ENCODE assay signal across 8 mouse cellular contexts in genomic region chr2:101797901-101798250, GRCm38 (mm10).
DNase-seq lines count a peak whose midpoint lies in the region; ATAC-seq and TF ChIP-seq lines count a peak whose summit lies in the region.

No protein-coding gene starts in this region.

- ATAC-seq in frontal cortex, adult (ENCODE audit: low TSS enrichment) = peak; percentile 27; the same call in 1 of the 2 replicates
- ATAC-seq in forebrain, embryonic 13.5 days = no peak
- ATAC-seq in limb, embryonic 12.5 days (ENCODE audit: insufficient number of reproducible peaks, insufficient read depth, low FRiP score, low TSS enrichment, low read depth) = no peak

- peak overlapping the region; percentile 92 for H3K4me2 ChIP-seq in forebrain, embryonic 13.5 days
- peak overlapping the region; percentile 84 for H3K4me2 ChIP-seq in limb, embryonic 12.5 days

- peaks cover 19% of the 10 kb centered on the region; the same call in 1 of the 2 replicates for H3K27me3 ChIP-seq in forebrain, embryonic 13.5 days
- no peaks in the 10 kb centered on the region for H3K27me3 ChIP-seq in limb, embryonic 12.5 days

- no peaks in the 10 kb centered on the region for H3K9me3 ChIP-seq in forebrain, embryonic 13.5 days (replicated peaks)
- H3K9me3 ChIP-seq in limb, embryonic 12.5 days = no peaks in the 10 kb centered on the region

- DNase-seq in frontal cortex, postnatal 36 days (ENCODE audit: low spot score in 2 of 2) = no peak
- peak; percentile 22 for DNase-seq in CD4-positive helper T cell, adult 2 months (ENCODE audit: low read depth, low spot score)
- no peak for DNase-seq in thymus, postnatal 4 days
- no peak for DNase-seq in cerebellum, postnatal 25 days

- WGBS in forebrain, embryonic 13.5 days = 1% methylated on average over 19 of the region's 19 CpGs
- WGBS in limb, embryonic 12.5 days = 3% methylated on average over 19 of the region's 19 CpGs
- 2% methylated on average over 19 of the region's 19 CpGs for WGBS in olfactory bulb, adult 2 months

- peaks cover 19% of the 10 kb centered on the region for H3K4me1 ChIP-seq in forebrain, embryonic 13.5 days
- H3K4me1 ChIP-seq in limb, embryonic 12.5 days (replicated peaks) = peaks cover 26% of the 10 kb centered on the region
- peaks cover 19% of the 10 kb centered on the region for H3K4me1 ChIP-seq in olfactory bulb, adult 2 months (ENCODE audit: control insufficient read depth, insufficient read depth, low read length)

- no peak for TF ChIP-seq POLR2A in olfactory bulb, adult 2 months (IDR thresholded peaks at IDR 0.05; ENCODE audit: insufficient read depth, low read depth, low read length)

- H3K9ac ChIP-seq in forebrain, embryonic 13.5 days = peak overlapping the region; percentile 70
- H3K9ac ChIP-seq in limb, embryonic 12.5 days (replicated peaks) = peak overlapping the region; percentile 76

- H3K36me3 ChIP-seq in forebrain, embryonic 13.5 days (ENCODE audit: poor library complexity, severe bottlenecking) = no peaks in the 10 kb centered on the region
- no peaks in the 10 kb centered on the region for H3K36me3 ChIP-seq in limb, embryonic 12.5 days

- TF ChIP-seq CTCF in olfactory bulb, adult 2 months (IDR thresholded peaks at IDR 0.05; ENCODE audit: insufficient read depth, low read depth, low read length) = no peak

- H3K27ac ChIP-seq in forebrain, embryonic 13.5 days = peak overlapping the region; percentile 57
- peak overlapping the region; percentile 91 for H3K27ac ChIP-seq in limb, embryonic 12.5 days
- H3K27ac ChIP-seq in olfactory bulb, adult 2 months (ENCODE audit: insufficient read depth, low read depth, low read length) = no peak overlapping the region

- peak overlapping the region; percentile 54 for H3K4me3 ChIP-seq in forebrain, embryonic 13.5 days
- peak overlapping the region; percentile 63 for H3K4me3 ChIP-seq in limb, embryonic 12.5 days (replicated peaks)
- H3K4me3 ChIP-seq in olfactory bulb, adult 2 months (ENCODE audit: insufficient read depth, low read depth, low read length) = peak overlapping the region; percentile 40
